Mouse (Mus musculus): Measurements from ENCODE around the gene Ubxn10. TPM values are rescaled to one million over a fixed set of nuclear protein-coding genes. Genes with fewer than 3 reads are reported as not detected.

Gene Ubxn10
- total RNA-seq, 2 experiments from 2014 or later = 0.52 to 0.54 TPM

- no peak for DNase-seq (ENCODE audit: low spot score in 2 of 2)
Measured at GRCm38 (mm10) chr4:138734863-138735262, 2.1 kb downstream of the Ubxn10 start.

- DNase-seq (ENCODE audit: low spot score in 2 of 2) = no peak
Measured at GRCm38 (mm10) chr4:138734105-138734504, 2.9 kb downstream of the Ubxn10 start.

- no peak for DNase-seq (ENCODE audit: low spot score in 2 of 2)
Measured at GRCm38 (mm10) chr4:138729018-138729703, 7.8 kb downstream of the Ubxn10 start.

- DNase-seq (ENCODE audit: low spot score in 2 of 2) = no peak
Measured at GRCm38 (mm10) chr4:138725751-138726150, 11.2 kb downstream of the Ubxn10 start.

- DNase-seq (ENCODE audit: low spot score in 2 of 2) = peak; percentile 37 to 39
Measured at GRCm38 (mm10) chr4:138725127-138725461, 11.9 kb downstream of the Ubxn10 start.

- no peak for DNase-seq (ENCODE audit: low spot score in 2 of 2)
Measured at GRCm38 (mm10) chr4:138724354-138725126, 12.4 kb downstream of the Ubxn10 start, which contains the start of gene Pla2g2c. TSS of gene Pla2g2c (plus strand) at chr4:138724792.

GRCm38 (mm10) chr4:138723493-138724281 lies 13.3 kb downstream of the Ubxn10 start:
- no peak for DNase-seq (ENCODE audit: low spot score in 2 of 2)

GRCm38 (mm10) chr4:138719264-138719596 lies 17.7 kb downstream of the Ubxn10 start:
- no peak for DNase-seq (ENCODE audit: low spot score in 2 of 2)

- no peak for DNase-seq (ENCODE audit: low spot score in 2 of 2)
Measured at GRCm38 (mm10) chr4:138718586-138719263, 18.2 kb downstream of the Ubxn10 start.

GRCm38 (mm10) chr4:138716697-138717096 lies 20.3 kb downstream of the Ubxn10 start:
- DNase-seq (ENCODE audit: low spot score in 2 of 2) = no peak

- no peak for DNase-seq (ENCODE audit: low spot score in 2 of 2)
Measured at GRCm38 (mm10) chr4:138714186-138714585, 22.8 kb downstream of the Ubxn10 start.

- no peak for DNase-seq (ENCODE audit: low spot score in 2 of 2)
Measured at GRCm38 (mm10) chr4:138712621-138713020, 24.3 kb downstream of the Ubxn10 start.

GRCm38 (mm10) chr4:138712096-138712495 lies 24.9 kb downstream of the Ubxn10 start:
- no peak for DNase-seq (ENCODE audit: low spot score in 2 of 2)

GRCm38 (mm10) chr4:138711051-138711820 lies 25.7 kb downstream of the Ubxn10 start:
- no peak for DNase-seq (ENCODE audit: low spot score in 2 of 2)

- DNase-seq (ENCODE audit: low spot score in 2 of 2) = no peak
Measured at GRCm38 (mm10) chr4:138710633-138711032, 26.3 kb downstream of the Ubxn10 start.

GRCm38 (mm10) chr4:138709944-138710343 lies 27.0 kb downstream of the Ubxn10 start:
- DNase-seq (ENCODE audit: low spot score in 2 of 2) = no peak

GRCm38 (mm10) chr4:138709246-138709645 lies 27.7 kb downstream of the Ubxn10 start:
- DNase-seq (ENCODE audit: low spot score in 2 of 2) = no peak

GRCm38 (mm10) chr4:138708636-138709035 lies 28.3 kb downstream of the Ubxn10 start:
- peak in 1 of 2 experiments; percentile 44 for DNase-seq (ENCODE audit: low spot score in 2 of 2)

GRCm38 (mm10) chr4:138706620-138707019 lies 30.3 kb downstream of the Ubxn10 start:
- DNase-seq (ENCODE audit: low spot score in 2 of 2) = no peak

GRCm38 (mm10) chr4:138704169-138704568 lies 32.8 kb downstream of the Ubxn10 start:
- DNase-seq (ENCODE audit: low spot score in 2 of 2) = no peak

- DNase-seq (ENCODE audit: low spot score in 2 of 2) = no peak
Measured at GRCm38 (mm10) chr4:138703591-138703990, 33.4 kb downstream of the Ubxn10 start.

Data from gastrocnemius, postnatal 4 days (tissue).